Mouse (Mus musculus) stomach, postnatal 0 days (tissue): ENCODE data around the gene Jmy.

ENCODE experiments used
- CTCF ChIP-seq: IDR thresholded peaks from 2 replicates; pipeline ENCODE4 v1.5.1; 2016; ENCODE audit warnings: antibody characterized with exemption, low read depth, mild to moderate bottlenecking, moderate library complexity
- EP300 ChIP-seq: optimal IDR thresholded peaks from 2 replicates; pipeline ENCODE3; 2016; ENCODE audit warnings: antibody characterized with exemption

DNA sequence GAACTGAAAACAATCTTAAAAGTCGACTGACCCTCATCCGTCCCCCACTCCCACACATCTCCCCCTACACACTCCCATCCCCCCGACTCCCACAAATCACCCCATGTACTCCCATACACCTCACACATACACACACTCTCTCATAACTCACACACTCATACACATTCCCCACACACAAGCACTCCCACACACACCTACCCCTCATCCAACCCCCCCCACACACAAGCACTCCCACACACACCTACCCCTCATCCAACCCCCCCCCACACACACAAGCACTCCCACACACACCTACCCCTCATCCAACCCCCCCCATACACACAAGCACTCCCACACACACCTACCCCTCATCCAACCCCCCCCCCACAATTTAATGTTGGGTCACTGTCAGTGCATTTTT, 59.4 kb downstream of the Jmy start:
- TF ChIP-seq CTCF (no peak), EP300 (no peak)
